Mouse (Mus musculus): ENCODE measurements around the gene Nav2.

DNA sequence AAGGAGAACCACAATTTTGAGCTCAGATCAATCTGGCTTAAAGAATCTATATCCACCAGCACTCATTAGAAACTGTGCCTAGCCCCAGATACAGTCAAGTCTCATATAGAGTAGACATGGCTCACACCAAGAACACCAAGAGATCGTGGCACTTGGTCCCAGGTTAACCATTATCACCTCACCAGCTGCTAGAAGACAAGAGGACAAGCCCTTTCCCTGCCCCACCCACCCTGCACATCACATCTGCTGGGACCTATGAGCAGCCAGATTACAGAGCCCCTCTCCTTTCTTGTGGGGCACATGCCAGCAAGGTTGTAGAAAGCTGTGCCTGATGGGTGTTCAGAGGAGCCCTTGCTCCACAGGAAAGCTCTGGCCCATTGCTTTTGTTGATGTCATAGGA is 411.5 kb downstream of the Nav2 start:
- TF ChIP-seq GATA1 (IDR thresholded peaks at IDR 0.05; ENCODE audit: borderline replicate concordance, low read length) (no peak), FLI1 (IDR thresholded peaks at IDR 0.05; ENCODE audit: low read length) (no peak)
